Comparison of ENCODE assay signal across 8 mouse cellular contexts in genomic region chr2:49727199-49727598, GRCm38 (mm10).
DNase-seq lines count a peak whose midpoint lies in the region; ATAC-seq and TF ChIP-seq lines count a peak whose summit lies in the region.

No protein-coding gene starts in this region.

- no peaks in the 10 kb centered on the region for H3K4me1 ChIP-seq in intestine, postnatal 0 days (replicated peaks; ENCODE audit: control insufficient read depth, insufficient read depth, low read length)
- peaks cover 10% of the 10 kb centered on the region for H3K4me1 ChIP-seq in midbrain, embryonic 14.5 days (ENCODE audit: control insufficient read depth, insufficient read depth, low read length)

- intact Hi-C loops in gastrocnemius, adult 2 months (cut with DNase I): loop anchor here (1.0 to 2.0 kb wide), 2 partner anchors 278 to 368 kb away; no protein-coding TSS in a partner anchor
- intact Hi-C loops in left cerebral cortex, postnatal 36 days (cut with DNase I): loop anchor here (2.0 kb wide), 1 partner anchor 276 kb away; the partner anchor contains the start of gene Epc2

- peak; percentile 85 for DNase-seq in 3T3-L1 (ENCODE audit: low read depth, low spot score)
- peak; percentile 73 for DNase-seq in Muller cell, postnatal 12 days (ENCODE audit: inconsistent ontology term)
- DNase-seq in gastrocnemius, adult 2 months: peak; percentile 67
- DNase-seq in left cerebral cortex, postnatal 36 days (ENCODE audit: low spot score in 2 of 2): peak; percentile 64 to 69
- peak; percentile 91 for DNase-seq in midbrain, embryonic 14.5 days
- DNase-seq in splenic B cell, adult 2 months (ENCODE audit: low read depth, low spot score): peak; percentile 72

- H3K36me3 ChIP-seq in intestine, postnatal 0 days (ENCODE audit: control insufficient read depth, insufficient read depth): no peaks in the 10 kb centered on the region
- H3K36me3 ChIP-seq in midbrain, embryonic 14.5 days (ENCODE audit: control insufficient read depth, insufficient read depth, low read length): peaks cover 67% of the 10 kb centered on the region
- H3K36me3 ChIP-seq in splenic B cell, adult 2 months (ENCODE audit: control insufficient read depth, insufficient read depth, low read length, poor library complexity, severe bottlenecking): no peaks in the 10 kb centered on the region

- H3K9me3 ChIP-seq in intestine, postnatal 0 days (ENCODE audit: control insufficient read depth): no peaks in the 10 kb centered on the region
- H3K9me3 ChIP-seq in midbrain, embryonic 14.5 days (ENCODE audit: control insufficient read depth, low read length): no peaks in the 10 kb centered on the region

- 7% methylated on average over 7 of the region's 7 CpGs for WGBS in intestine, postnatal 0 days
- 12% methylated on average over 7 of the region's 7 CpGs for WGBS in midbrain, embryonic 14.5 days

- no peak overlapping the region for H3K9ac ChIP-seq in intestine, postnatal 0 days (ENCODE audit: low read depth, low read length)
- no peak overlapping the region; the same call in 1 of the 2 replicates for H3K9ac ChIP-seq in midbrain, embryonic 14.5 days (replicated peaks; ENCODE audit: low read length)

- H3K27me3 ChIP-seq in intestine, postnatal 0 days (replicated peaks; ENCODE audit: control insufficient read depth, insufficient read depth, low read length): no peaks in the 10 kb centered on the region
- H3K27me3 ChIP-seq in midbrain, embryonic 14.5 days (ENCODE audit: control insufficient read depth, insufficient read depth, low read length): no peaks in the 10 kb centered on the region
- no peaks in the 10 kb centered on the region for H3K27me3 ChIP-seq in splenic B cell, adult 2 months (ENCODE audit: control insufficient read depth, insufficient read depth, low read length, poor library complexity, severe bottlenecking)

- H3K27ac ChIP-seq in gastrocnemius, adult 2 months: peak overlapping the region; percentile 68
- H3K27ac ChIP-seq in intestine, postnatal 0 days (ENCODE audit: low read depth, low read length): no peak overlapping the region
- H3K27ac ChIP-seq in midbrain, embryonic 14.5 days (replicated peaks; ENCODE audit: low read depth, low read length): peak overlapping the region; percentile 75

- no peak overlapping the region for H3K4me2 ChIP-seq in intestine, postnatal 0 days (replicated peaks; ENCODE audit: low read depth)
- H3K4me2 ChIP-seq in midbrain, embryonic 14.5 days (ENCODE audit: low read length): no peak overlapping the region

- peak overlapping the region; percentile 55 for H3K4me3 ChIP-seq in gastrocnemius, adult 2 months
- no peak overlapping the region for H3K4me3 ChIP-seq in intestine, postnatal 0 days (ENCODE audit: low read depth, low read length)
- H3K4me3 ChIP-seq in midbrain, embryonic 14.5 days (replicated peaks; ENCODE audit: low read depth, low read length): no peak overlapping the region

- peak; percentile 91 for TF ChIP-seq CTCF in gastrocnemius, adult 2 months (IDR thresholded peaks at IDR 0.05)
- peak; percentile 92 for TF ChIP-seq CTCF in intestine, postnatal 0 days (IDR thresholded peaks at IDR 0.05; ENCODE audit: low read depth)

- ATAC-seq in common myeloid progenitor, adult 5-6 weeks (replicated peaks; ENCODE audit: low read depth, poor library complexity, severe bottlenecking): peak; percentile 84
- ATAC-seq in intestine, postnatal 0 days: peak; percentile 69
- peak; percentile 78 for ATAC-seq in midbrain, embryonic 14.5 days (ENCODE audit: low FRiP score, low TSS enrichment)
